Mouse (Mus musculus) spleen, adult 2 months (tissue): Measurements from ENCODE around the gene Ovgp1.

Source experiments
- CTCF ChIP-seq: fragments of 200-500 bp; IDR thresholded peaks from 2 replicates; pipeline ENCODE4 v1.5.1; 2011; ENCODE audit warnings: mild to moderate bottlenecking, inconsistent platforms; ENCODE audit not compliant: insufficient read depth, insufficient read length, insufficient replicate concordance; ENCODE audit errors: extremely low read depth
- POLR2A ChIP-seq: fragments of 200-500 bp; IDR thresholded peaks from 2 replicates; pipeline ENCODE4 v1.6.1; 2011; ENCODE audit warnings: low read depth, low read length, inconsistent platforms

- TF ChIP-seq POLR2A (no peak), CTCF (no peak)
Observed at GRCm38 (mm10) chr3:105960700-105961099, 12.8 kb upstream of the Ovgp1 start.
